Mouse (Mus musculus) liver (tissue): ENCODE data around the gene Adgrg6.

Experiments used
- DNase-seq: peaks from one replicate; pipeline ENCODE4 v3.0.0-alpha.2; 2020; ENCODE audit warnings: mixed read lengths

Gene Adgrg6

DNA sequence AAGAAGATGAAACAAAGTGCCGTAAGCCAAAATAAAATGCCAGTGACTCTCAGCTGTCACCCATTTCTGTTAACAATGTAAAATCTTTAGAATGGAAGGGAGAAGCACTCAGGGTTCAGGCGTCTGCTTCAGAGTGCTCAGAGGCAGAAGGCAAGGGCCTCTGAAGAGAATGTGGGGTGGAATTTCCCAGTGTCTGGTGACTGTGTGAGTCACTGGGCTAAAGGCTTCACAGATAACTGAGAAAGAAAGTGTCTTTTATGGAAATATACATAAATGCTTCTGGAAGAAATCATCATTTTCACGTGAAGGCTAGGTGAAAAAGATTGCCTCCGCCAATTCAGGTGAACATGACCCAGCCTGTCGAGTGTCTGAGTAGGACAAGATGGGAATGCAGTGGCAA, 159.9 kb downstream of the Adgrg6 start:
- DNase-seq, result no peak

DNA sequence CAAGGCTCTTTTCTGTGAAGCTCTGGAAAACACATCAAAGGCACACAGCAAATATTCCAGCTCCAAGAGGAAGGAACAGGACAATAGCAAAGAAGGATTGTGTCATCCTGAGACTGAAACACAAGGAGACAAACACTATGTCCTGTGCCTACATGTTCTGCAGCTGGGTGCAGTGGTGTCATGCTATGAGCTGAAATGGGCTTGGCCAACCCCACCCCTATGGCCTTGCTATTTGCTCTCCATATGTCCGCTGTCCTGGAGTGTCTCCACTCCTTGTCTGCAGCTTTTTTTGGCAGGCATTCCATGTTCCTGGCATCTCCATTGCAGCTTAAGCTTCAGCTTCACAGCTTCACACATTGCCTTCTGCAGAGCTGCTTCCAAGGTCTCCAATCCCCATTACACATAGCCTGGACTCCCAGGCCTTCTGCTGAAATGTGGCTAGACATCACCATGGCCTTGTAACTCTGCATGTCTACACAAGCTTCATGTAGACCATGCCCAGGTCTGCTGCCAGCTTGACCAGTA, 180.3 kb downstream of the Adgrg6 start:
- DNase-seq, result no peak

DNA sequence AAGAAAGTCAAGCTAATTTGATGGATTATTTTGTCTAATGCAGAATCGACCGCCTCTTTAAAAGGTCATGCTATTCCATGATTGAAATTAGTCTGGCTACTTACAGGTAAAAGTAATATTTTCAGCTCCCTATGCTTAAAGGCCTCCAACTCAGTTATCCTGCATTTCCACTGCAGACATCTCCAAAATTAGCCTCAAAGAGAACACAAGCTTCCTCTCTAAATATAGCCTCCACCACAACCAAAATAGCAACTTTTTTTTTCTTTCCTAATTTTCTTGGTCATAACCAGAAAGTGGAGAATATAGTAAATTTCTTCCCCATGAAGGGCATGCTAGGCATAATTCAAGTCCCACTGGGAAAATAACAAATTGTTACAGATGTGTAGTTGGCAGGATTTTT, 182.2 kb downstream of the Adgrg6 start:
- DNase-seq, result no peak

DNA sequence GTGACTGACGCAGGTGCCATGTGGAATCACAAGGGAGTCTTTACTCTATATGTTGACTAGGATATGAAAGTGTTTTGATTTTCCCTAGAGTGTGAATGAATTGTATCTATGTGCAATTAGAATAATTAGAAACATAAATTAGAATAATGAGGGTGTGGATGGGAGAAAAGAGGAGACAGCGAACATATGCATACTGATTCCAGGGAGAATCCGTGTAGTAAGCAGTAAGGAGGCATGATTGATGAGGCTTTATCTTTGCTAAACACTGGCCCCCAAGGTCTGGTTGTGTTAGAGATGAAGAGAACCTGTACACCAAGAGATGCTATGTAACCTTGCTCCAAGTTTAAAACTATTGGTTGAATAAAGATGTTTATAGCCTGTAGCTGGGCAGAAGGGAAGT, 187.2 kb downstream of the Adgrg6 start:
- no peak for DNase-seq
